ENCODE assay signal across 8 mouse cellular contexts in the genomic region with DNA sequence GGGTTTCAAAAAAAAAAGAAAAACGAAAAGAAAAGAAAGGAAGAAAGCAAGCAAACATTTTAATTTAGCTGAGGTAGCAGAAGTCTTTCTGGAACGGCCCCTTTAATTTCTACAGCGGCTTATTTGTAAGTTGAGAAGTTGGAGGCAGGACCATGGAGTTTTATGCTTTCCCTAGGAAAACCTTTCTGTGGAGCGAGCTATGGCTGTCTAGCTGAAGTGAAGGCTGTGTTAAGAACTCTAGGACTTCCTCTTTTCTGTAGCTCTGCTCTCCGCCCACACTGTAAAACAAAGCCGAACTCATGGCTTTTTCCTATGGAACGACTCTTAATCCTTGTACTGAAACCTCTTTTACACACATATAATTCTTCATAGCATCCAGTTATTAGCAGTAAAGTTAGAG. TPM values are rescaled to one million over a fixed set of nuclear protein-coding genes. Genes with fewer than 3 reads are reported as not detected.
DNase-seq lines count a peak whose midpoint lies in the region.

No protein-coding gene starts in this region.

- peak; percentile 16 for DNase-seq in embryo, embryonic 10 days (ENCODE audit: low spot score)
- no peak for DNase-seq in embryo, embryonic 9.5 days (ENCODE audit: extremely low spot score)
- peak; percentile 66 for DNase-seq in MEL-GATA-1-ER (ENCODE audit: extremely low read depth, low read depth)
- no peak for DNase-seq in hindbrain, embryonic 10.5 days (ENCODE audit: low spot score)
- peak; percentile 5 for DNase-seq in lung, postnatal 14 days
- DNase-seq in right cerebral cortex, adult 18-20 months = no peak
- DNase-seq in T-cell, adult 2 months (ENCODE audit: low spot score) = no peak
- no peak for DNase-seq in left cerebral cortex, adult 18-20 months (ENCODE audit: low spot score in 2 of 2)

- peaks cover 25% of the 10 kb centered on the region for H3K4me1 ChIP-seq in hindbrain, embryonic 10.5 days (replicated peaks)

- WGBS in hindbrain, embryonic 10.5 days = 56% methylated on average over 7 of the region's 7 CpGs

- no peaks in the 10 kb centered on the region for H3K27me3 ChIP-seq in hindbrain, embryonic 10.5 days (ENCODE audit: insufficient read depth, poor library complexity, severe bottlenecking)

- no peaks in the 10 kb centered on the region for H3K9me3 ChIP-seq in hindbrain, embryonic 10.5 days

- no peaks in the 10 kb centered on the region for H3K36me3 ChIP-seq in hindbrain, embryonic 10.5 days

- H3K27ac ChIP-seq in hindbrain, embryonic 10.5 days = peak overlapping the region; percentile 67; the same call in 1 of the 2 replicates

- peak overlapping the region; percentile 27 for H3K4me3 ChIP-seq in hindbrain, embryonic 10.5 days

RNA-seq across cellular contexts. Expression of a gene that starts 2.3 kb away (rescaled TPM):
- 19.8 and 22.5 TPM in 2 replicates for polyA plus RNA-seq in hindbrain, embryonic 10.5 days (2016; fragmentation: Nextera tagmentation; extraction: Ambion mirVana)
- total RNA-seq in left cerebral cortex, adult 18-20 months (2021) = 10 to 100 TPM in 1 of 2 experiments, 1 to 10 TPM in 1; 9.8 to 11.1 TPM

RNA-seq across cellular contexts. Expression of a gene that starts 2.5 kb away (rescaled TPM):
- polyA plus RNA-seq in hindbrain, embryonic 10.5 days (2016; fragmentation: Nextera tagmentation; extraction: Ambion mirVana) = 17.4 and 23.9 TPM in 2 replicates
- under 1 TPM; 0.35 to 0.45 TPM for total RNA-seq in left cerebral cortex, adult 18-20 months (2021)

Comparison
In these comparisons a context has a peak if more than half of its experiments do, and no peak if none do; other contexts are left out.
1. DNase-seq: peak in embryo, embryonic 10 days (single experiment), MEL-GATA-1-ER (single experiment) and lung, postnatal 14 days (single experiment); none in embryo, embryonic 9.5 days (single experiment), hindbrain, embryonic 10.5 days (single experiment), right cerebral cortex, adult 18-20 months (single experiment), T-cell, adult 2 months (single experiment) and left cerebral cortex, adult 18-20 months (0 of 2).